Mouse (Mus musculus) MEL (cell line): ENCODE data around the gene Mrvi1. TPM values are rescaled to one million over a fixed set of nuclear protein-coding genes. Genes with fewer than 3 reads are reported as not detected.

ENCODE experiments used
- DNase-seq: peaks from one replicate; pipeline ENCODE4 v3.0.0; 2011; ENCODE audit warnings: low read depth, low spot score
- H3K27ac ChIP-seq: 2 replicates; pipeline ENCODE4 v1.5.1; 2012; ENCODE audit warnings: low read depth, mild to moderate bottlenecking, control low read depth, low read length, moderate library complexity; ENCODE audit not compliant: control insufficient read depth
- H3K27me3 ChIP-seq, 2 experiments: fragments of 150-350 bp in 1 of 2; sonication (generic) in 1 of 2; 2 replicates each; pipeline ENCODE4 v1.6.1; 2012; ENCODE audit warnings: low read length in 2 of 2, mild to moderate bottlenecking in 2 of 2, improper control_type of control experiment in 1 of 2, moderate library complexity in 1 of 2; ENCODE audit not compliant: insufficient read depth in 2 of 2, control insufficient read depth in 1 of 2
- H3K36me3 ChIP-seq, 2 experiments: 2 replicates each; pipeline ENCODE4 v1.6.1; 2012 to 2014; ENCODE audit warnings: low read length in 2 of 2, improper control_type of control experiment in 1 of 2, inconsistent platforms in 1 of 2, mild to moderate bottlenecking in 1 of 2; ENCODE audit not compliant: insufficient read depth in 2 of 2, control insufficient read depth in 1 of 2
- H3K4me1 ChIP-seq, 2 experiments: fragments of 150-350 bp in 1 of 2; sonication (generic) in 1 of 2; 2 replicates each; pipeline ENCODE4 v1.6.1; 2012; ENCODE audit warnings: low read length in 2 of 2, improper control_type of control experiment in 1 of 2, mild to moderate bottlenecking in 1 of 2; ENCODE audit not compliant: insufficient read depth in 2 of 2, control insufficient read depth in 1 of 2
- H3K4me3 ChIP-seq, 2 experiments: fragments of 150-350 bp in 1 of 2; sonication (generic) in 1 of 2; 2 replicates each; pipeline ENCODE4 v1.5.1; 2012; ENCODE audit warnings: low read depth in 2 of 2, low read length in 2 of 2, mild to moderate bottlenecking in 2 of 2, moderate library complexity in 2 of 2, control low read depth in 1 of 2, improper control_type of control experiment in 1 of 2; ENCODE audit not compliant: control insufficient read depth in 1 of 2, insufficient read depth in 1 of 2
- H3K79me2 ChIP-seq: 2 replicates; pipeline ENCODE4 v1.6.1; 2012; ENCODE audit warnings: mild to moderate bottlenecking, low read length, moderate library complexity; ENCODE audit not compliant: control insufficient read depth, poor library complexity, insufficient read depth
- H3K9ac ChIP-seq: 2 replicates; pipeline ENCODE4 v1.6.1; 2012; ENCODE audit warnings: low read depth, mild to moderate bottlenecking, control low read depth, low read length, moderate library complexity; ENCODE audit not compliant: control insufficient read depth, poor library complexity, severe bottlenecking
- H3K9me3 ChIP-seq: fragments of 150-350 bp; sonication (generic); replicated peaks from 2 replicates; pipeline ENCODE4 v1.6.1; 2012; ENCODE audit warnings: mild to moderate bottlenecking, low read length, improper control_type of control experiment, moderate library complexity; ENCODE audit not compliant: insufficient read depth
- BHLHE40 ChIP-seq: IDR thresholded peaks from 2 replicates; pipeline ENCODE4 v1.6.1; 2012; ENCODE audit warnings: low read depth, mild to moderate bottlenecking, inconsistent platforms, low read length, improper control_type of control experiment, borderline replicate concordance
- CHD1 ChIP-seq: IDR thresholded peaks from 2 replicates; pipeline ENCODE4 v1.6.1; 2012; ENCODE audit warnings: low read depth, mild to moderate bottlenecking, inconsistent platforms, low read length, improper control_type of control experiment
- CTCF ChIP-seq, 3 experiments: IDR thresholded peaks in 2 of 3; conservative IDR thresholded peaks in 1 of 3; 2 replicates each; pipeline ENCODE4 v1.5.1; 2011 to 2012; ENCODE audit warnings: low read length in 3 of 3, low read depth in 2 of 3, mild to moderate bottlenecking in 2 of 3, improper control_type of control experiment in 1 of 3, inconsistent platforms in 1 of 3, mixed read lengths in 1 of 3, moderate library complexity in 1 of 3; ENCODE audit not compliant: control insufficient read depth in 1 of 3, insufficient read depth in 1 of 3, poor library complexity in 1 of 3, severe bottlenecking in 1 of 3
- E2F4 ChIP-seq: IDR thresholded peaks from 2 replicates; pipeline ENCODE4 v1.6.1; 2011; ENCODE audit warnings: low read depth, low read length, improper control_type of control experiment, borderline replicate concordance
- ELF1 ChIP-seq: IDR thresholded peaks from 2 replicates; pipeline ENCODE4 v1.6.1; 2014; ENCODE audit warnings: low read depth, mild to moderate bottlenecking, inconsistent platforms, low read length, improper control_type of control experiment, moderate library complexity
- EP300 ChIP-seq, 2 experiments: IDR thresholded peaks; 2 replicates each; pipeline ENCODE4 v1.6.1; 2011; ENCODE audit warnings: improper control_type of control experiment in 2 of 2, low read length in 2 of 2, low read depth in 1 of 2, mild to moderate bottlenecking in 1 of 2
- ETS1 ChIP-seq: IDR thresholded peaks from 2 replicates; pipeline ENCODE4 v1.6.1; 2012; ENCODE audit warnings: low read depth, mild to moderate bottlenecking, inconsistent platforms, low read length, improper control_type of control experiment, moderate library complexity
- GABPA ChIP-seq: IDR thresholded peaks from 2 replicates; pipeline ENCODE4 v1.6.1; 2012; ENCODE audit warnings: low read depth, mild to moderate bottlenecking, inconsistent platforms, low read length, improper control_type of control experiment, moderate library complexity
- GATA1 ChIP-seq: IDR thresholded peaks from 2 replicates; pipeline ENCODE4 v1.6.1; 2011; ENCODE audit warnings: low read depth, low read length, improper control_type of control experiment
- JUND ChIP-seq: IDR thresholded peaks from 2 replicates; pipeline ENCODE4 v1.6.1; 2011; ENCODE audit warnings: low read depth, mild to moderate bottlenecking, improper control_type of control experiment, low read length
- KAT2A ChIP-seq: conservative IDR thresholded peaks from 2 replicates; pipeline ENCODE4 v1.6.1; 2012; ENCODE audit warnings: low read depth, low read length, improper control_type of control experiment, inconsistent platforms
- MAFK ChIP-seq: IDR thresholded peaks from 2 replicates; pipeline ENCODE4 v1.6.1; 2011; ENCODE audit warnings: low read depth, mild to moderate bottlenecking, low read length, improper control_type of control experiment, borderline replicate concordance
- MAX ChIP-seq: IDR thresholded peaks from 2 replicates; pipeline ENCODE4 v1.6.1; 2011; ENCODE audit warnings: low read length, improper control_type of control experiment
- MAZ ChIP-seq: IDR thresholded peaks from 2 replicates; pipeline ENCODE4 v1.6.1; 2012; ENCODE audit warnings: low read depth, mild to moderate bottlenecking, inconsistent platforms, low read length, improper control_type of control experiment
- MEF2A ChIP-seq: IDR thresholded peaks from 2 replicates; pipeline ENCODE4 v1.6.1; 2014; ENCODE audit warnings: low read depth, mild to moderate bottlenecking, inconsistent platforms, low read length, improper control_type of control experiment; ENCODE audit not compliant: poor library complexity, insufficient replicate concordance, severe bottlenecking; ENCODE audit errors: extremely low read depth
- MXI1 ChIP-seq: IDR thresholded peaks from 2 replicates; pipeline ENCODE4 v1.6.1; 2011; ENCODE audit warnings: mild to moderate bottlenecking, low read depth, low read length, improper control_type of control experiment
- MYB ChIP-seq: IDR thresholded peaks from 2 replicates; pipeline ENCODE4 v1.6.1; 2011; ENCODE audit warnings: mild to moderate bottlenecking, low read depth, low read length, improper control_type of control experiment
- MYC ChIP-seq: IDR thresholded peaks from 2 replicates; pipeline ENCODE4 v1.6.1; 2011; ENCODE audit warnings: low read depth, mild to moderate bottlenecking, low read length, improper control_type of control experiment, moderate library complexity
- NELFE ChIP-seq: IDR thresholded peaks from 2 replicates; pipeline ENCODE4 v1.6.1; 2011; ENCODE audit warnings: low read depth, low read length, improper control_type of control experiment
- NRF1 ChIP-seq: IDR thresholded peaks from 2 replicates; pipeline ENCODE4 v1.6.1; 2014; ENCODE audit warnings: low read depth, mild to moderate bottlenecking, inconsistent platforms, low read length, improper control_type of control experiment, moderate library complexity; ENCODE audit not compliant: poor library complexity, insufficient read depth, severe bottlenecking
- POLR2A ChIP-seq, 2 experiments: IDR thresholded peaks; 2 replicates each; pipeline ENCODE4 v1.6.1; 2011 to 2012; ENCODE audit warnings: low read length in 2 of 2, mild to moderate bottlenecking in 2 of 2, control low read depth in 1 of 2, improper control_type of control experiment in 1 of 2, low read depth in 1 of 2, moderate library complexity in 1 of 2; ENCODE audit not compliant: control insufficient read depth in 1 of 2, insufficient read depth in 1 of 2, poor library complexity in 1 of 2
- POLR2AphosphoS2 ChIP-seq: IDR thresholded peaks from 2 replicates; pipeline ENCODE4 v1.6.1; 2011; ENCODE audit warnings: low read length, improper control_type of control experiment
- POLR2AphosphoS5 ChIP-seq: IDR thresholded peaks from 2 replicates; pipeline ENCODE4 v1.6.1; 2012; ENCODE audit warnings: low read depth, borderline replicate concordance, mild to moderate bottlenecking, inconsistent platforms, low read length, moderate library complexity, mixed read lengths
- RAD21 ChIP-seq: IDR thresholded peaks from 2 replicates; pipeline ENCODE4 v1.6.1; 2011; ENCODE audit warnings: mild to moderate bottlenecking, low read depth, low read length, improper control_type of control experiment
- SIN3A ChIP-seq: IDR thresholded peaks from 2 replicates; pipeline ENCODE4 v1.6.1; 2012; ENCODE audit warnings: low read length, improper control_type of control experiment, inconsistent platforms
- TAL1 ChIP-seq: IDR thresholded peaks from 2 replicates; pipeline ENCODE4 v1.6.1; 2012; ENCODE audit warnings: mild to moderate bottlenecking, inconsistent platforms, low read length, moderate library complexity, mixed read lengths
- TBP ChIP-seq: IDR thresholded peaks from 2 replicates; pipeline ENCODE4 v1.8.0; 2011; ENCODE audit warnings: low read depth, low read length, improper control_type of control experiment
- TCF12 ChIP-seq: IDR thresholded peaks from 2 replicates; pipeline ENCODE4 v1.6.1; 2014; ENCODE audit warnings: low read depth, mild to moderate bottlenecking, inconsistent platforms, low read length, improper control_type of control experiment, moderate library complexity
- USF1 ChIP-seq: IDR thresholded peaks from 2 replicates; pipeline ENCODE4 v1.6.1; 2014; ENCODE audit warnings: low read depth, mild to moderate bottlenecking, inconsistent platforms, low read length, improper control_type of control experiment, moderate library complexity
- USF2 ChIP-seq, 2 experiments: IDR thresholded peaks; 2 replicates each; pipeline ENCODE4 v1.6.1; 2011 to 2012; ENCODE audit warnings: improper control_type of control experiment in 2 of 2, low read length in 2 of 2, borderline replicate concordance in 1 of 2, inconsistent platforms in 1 of 2, low read depth in 1 of 2, mild to moderate bottlenecking in 1 of 2; ENCODE audit not compliant: insufficient read depth in 1 of 2
- ZC3H11A ChIP-seq: IDR thresholded peaks from 2 replicates; pipeline ENCODE4 v1.6.1; 2012; ENCODE audit warnings: low read depth, mild to moderate bottlenecking, inconsistent platforms, low read length, improper control_type of control experiment
- ZKSCAN1 ChIP-seq: IDR thresholded peaks from 2 replicates; pipeline ENCODE4 v1.6.1; 2012; ENCODE audit warnings: low read depth, mild to moderate bottlenecking, inconsistent platforms, low read length, improper control_type of control experiment, moderate library complexity
- ZMIZ1 ChIP-seq: IDR thresholded peaks from 2 replicates; pipeline ENCODE4 v1.6.1; 2012; ENCODE audit warnings: low read depth, mild to moderate bottlenecking, inconsistent platforms, low read length, improper control_type of control experiment, moderate library complexity
- ZNF384 ChIP-seq: IDR thresholded peaks from 2 replicates; pipeline ENCODE4 v1.6.1; 2012; ENCODE audit warnings: low read depth, mild to moderate bottlenecking, inconsistent platforms, low read length, improper control_type of control experiment
- polyA plus RNA-seq, 2 experiments: library from polyadenylated mRNA; stranded (reverse) in 1 of 2; unstranded in 1 of 2; fragments of >175 nt in 1 of 2; fragments of >200 nt in 1 of 2; gene quantifications; 2 replicates each; pipeline versions ENCODE4 v1.2.1 to v1.2.4; 2012; ENCODE audit warnings: low replicate concordance in 2 of 2, low read depth in 1 of 2; ENCODE audit not compliant: insufficient read length in 2 of 2, insufficient read depth in 1 of 2, missing spikeins in 1 of 2
- total RNA-seq: library from RNA; depleted of rRNA; stranded (reverse); fragments of 300-350 nt; gene quantifications from 2 replicates; pipeline ENCODE4 v1.2.3, GENCODE M21; 2012

Mrvi1 gene
- total and polyA plus RNA-seq, 3 experiments: 0.19 to 0.92 TPM; not detected in 1

GRCm38 (mm10) chr7:110843916-110844874 lies 138.1 kb downstream of the Mrvi1 start, which contains the start of gene Rnf141:
Gene Rnf141, minus strand, starts transcription at chr7:110844457.
- peak; percentile 96 for DNase-seq
- peaks cover 10% of the 10 kb centered on the region for H3K79me2 ChIP-seq
- H3K4me1 ChIP-seq: peaks cover 5 to 13% of the 10 kb centered on the region in 2 experiments
- H3K27me3 ChIP-seq: peaks cover 0 to 3% of the 10 kb centered on the region in 2 experiments; a peak in 2 of 4 replicates
- no peaks in the 10 kb centered on the region for H3K9me3 ChIP-seq
- peaks cover 0 to 8% of the 10 kb centered on the region in 2 experiments; a peak in 2 of 4 replicates for H3K36me3 ChIP-seq
- peak within 1 kb of the TSS; percentile 89 for H3K27ac ChIP-seq
- H3K9ac ChIP-seq: peak within 1 kb of the TSS; percentile 97
- peak within 1 kb of the TSS; percentile 94 to 97 for H3K4me3 ChIP-seq
- TF ChIP-seq POLR2AphosphoS2 (0 out of 2 replicates have a peak, but pooled peaks have one; percentile 51), EP300 (IDR thresholded peaks at IDR 0.05; ENCODE audit: low read depth in 1 of 2, low read length in 2 of 2) (peak in 1 of 2 experiments; percentile 4; a peak in 1 of 4 replicates), POLR2A (IDR thresholded peaks at IDR 0.05; ENCODE audit: control insufficient read depth in 1 of 2, insufficient read depth in 1 of 2, low read depth in 1 of 2, low read length in 2 of 2, poor library complexity in 1 of 2) (peak; percentile 79 to 82; a peak in 3 of 4 replicates), ZC3H11A (no peak), ELF1 (peak; percentile 75; the same call in 1 of the 2 replicates), NRF1 (peak; percentile 48; the same call in 1 of the 2 replicates), NELFE (peak; percentile 70), TCF12 (0 out of 2 replicates have a peak, but pooled peaks have one; percentile 30), JUND (no peak), TAL1 (no peak), ZNF384 (peak; percentile 64), E2F4 (no peak), MYB (no peak), CTCF (IDR thresholded peaks at IDR 0.05 in 2 of 3, conservative IDR thresholded peaks at IDR 0.05 in 1 of 3; ENCODE audit: control insufficient read depth in 1 of 3, insufficient read depth in 1 of 3, low read depth in 2 of 3, low read length in 3 of 3, poor library complexity in 1 of 3, severe bottlenecking in 1 of 3) (peak in 2 of 3 experiments; percentile 55 to 56; a peak in 4 of 6 replicates), ZMIZ1 (peak; percentile 61; the same call in 1 of the 2 replicates), RAD21 (no peak), USF1 (peak; percentile 17; the same call in 1 of the 2 replicates), BHLHE40 (no peak), MXI1 (peak; percentile 93), ETS1 (peak; percentile 53; the same call in 1 of the 2 replicates), POLR2AphosphoS5 (no peak), MAFK (no peak), USF2 (IDR thresholded peaks at IDR 0.05; ENCODE audit: borderline replicate concordance in 1 of 2, insufficient read depth in 1 of 2, low read depth in 1 of 2, low read length in 2 of 2) (no peak), KAT2A (no peak), SIN3A (peak; percentile 94), ZKSCAN1 (no peak), MAX (peak; percentile 50; the same call in 1 of the 2 replicates), MEF2A (no peak), MAZ (peak; percentile 60; the same call in 1 of the 2 replicates), TBP (no peak), GATA1 (no peak), CHD1 (no peak), MYC (no peak), GABPA (no peak)
